Mouse (Mus musculus): ENCODE measurements around the gene Spocd1.

- peak; percentile 19; the same call in 1 of the 2 replicates for TF ChIP-seq CTCF (IDR thresholded peaks at IDR 0.05; ENCODE audit: borderline replicate concordance, extremely low read depth, insufficient read depth, insufficient read length)
- TF ChIP-seq POLR2A (IDR thresholded peaks at IDR 0.05; ENCODE audit: borderline replicate concordance, extremely low read depth, insufficient read depth, insufficient read length, poor library complexity, severe bottlenecking) = no peak
Observed at GRCm38 (mm10) chr4:130005593-130005992, 76.5 kb downstream of the Spocd1 start.
